Comparison of ENCODE assay signal across 9 mouse cellular contexts in genomic region chr11:75462865-75463336, GRCm38 (mm10). TPM values are rescaled to one million over a fixed set of nuclear protein-coding genes. Genes with fewer than 3 reads are reported as not detected.
A peak's percentile ranks its signal among the peaks of the same experiment; 100 is the strongest.
DNase-seq lines count a peak whose midpoint lies in the region; ATAC-seq lines count a peak whose summit lies in the region.
"Had no signal": no experiment of that assay in that cellular context is flagged by ENCODE, and none has a peak within 500 bp of the region (broad histone marks: within the 10 kb centered on the region; RNA-seq: fewer than 3 reads in every experiment).

No protein-coding gene starts in this region.

- peak overlapping the region; percentile 98; the same call in 1 of the 2 replicates for H3K4me2 ChIP-seq in forebrain, embryonic 15.5 days (replicated peaks)

- no peak overlapping the region for H3K27ac ChIP-seq in forebrain, embryonic 15.5 days (replicated peaks)
- peak overlapping the region; percentile 91 for H3K27ac ChIP-seq in hindbrain, embryonic 10.5 days

- peak; percentile 99 for DNase-seq in NIH3T3 (ENCODE audit: low read depth)
- DNase-seq in cerebellum, adult 11-12 months = peak; percentile 76
- DNase-seq in hindbrain, embryonic 10.5 days (ENCODE audit: low spot score) = peak; percentile 82
- DNase-seq in layer of hippocampus, postnatal 36 days = peak; percentile 62 to 67
- peak; percentile 90 to 94 for DNase-seq in lung, postnatal 4 days
- DNase-seq in right cerebral cortex, postnatal 14 days = peak; percentile 74
- DNase-seq in urinary bladder, postnatal 4 days (ENCODE audit: low spot score in 2 of 2) = peak; percentile 90 to 94

- peaks cover 8% of the 10 kb centered on the region; the same call in 1 of the 2 replicates for H3K36me3 ChIP-seq in forebrain, embryonic 15.5 days
- H3K36me3 ChIP-seq in hindbrain, embryonic 10.5 days = peaks cover 16% of the 10 kb centered on the region

- H3K4me3 ChIP-seq in forebrain, embryonic 15.5 days = peak overlapping the region; percentile 72; the same call in 1 of the 2 replicates
- H3K4me3 ChIP-seq in hindbrain, embryonic 10.5 days = peak overlapping the region; percentile 79

- peaks cover 29% of the 10 kb centered on the region for H3K4me1 ChIP-seq in forebrain, embryonic 15.5 days
- H3K4me1 ChIP-seq in hindbrain, embryonic 10.5 days (replicated peaks) = peaks cover 49% of the 10 kb centered on the region

- WGBS in forebrain, embryonic 15.5 days = 1% methylated on average over 9 of the region's 9 CpGs
- WGBS in hindbrain, embryonic 10.5 days = 5% methylated on average over 9 of the region's 9 CpGs

- no peak overlapping the region for H3K9ac ChIP-seq in forebrain, embryonic 15.5 days (replicated peaks)

- no peaks in the 10 kb centered on the region for H3K9me3 ChIP-seq in forebrain, embryonic 15.5 days
- peaks cover 4% of the 10 kb centered on the region for H3K9me3 ChIP-seq in hindbrain, embryonic 10.5 days

- no peaks in the 10 kb centered on the region for H3K27me3 ChIP-seq in forebrain, embryonic 15.5 days
- no peaks in the 10 kb centered on the region for H3K27me3 ChIP-seq in hindbrain, embryonic 10.5 days (ENCODE audit: insufficient read depth, poor library complexity, severe bottlenecking)

- no peak for ATAC-seq in forebrain, embryonic 15.5 days (replicated peaks)

RNA-seq across cellular contexts. Expression of gene Tlcd2, which starts 1.4 kb away (rescaled TPM):
- polyA plus RNA-seq in forebrain, embryonic 15.5 days (2015; fragmentation: Nextera tagmentation; extraction: Ambion mirVana) = 0.95 and 1.3 TPM in 2 replicates
- polyA plus RNA-seq in hindbrain, embryonic 10.5 days (2016; fragmentation: Nextera tagmentation; extraction: Ambion mirVana) = 11.7 and 12.4 TPM in 2 replicates
- under 1 TPM; 0.40 to 0.85 TPM for total RNA-seq in layer of hippocampus, postnatal 36 days (2021)

RNA-seq across cellular contexts. Expression of gene Wdr81, which starts 8.4 kb away (rescaled TPM):
- polyA plus RNA-seq in forebrain, embryonic 15.5 days (2015; fragmentation: Nextera tagmentation; extraction: Ambion mirVana) = 7.7 and 8.2 TPM in 2 replicates
- polyA plus RNA-seq in hindbrain, embryonic 10.5 days (2016; fragmentation: Nextera tagmentation; extraction: Ambion mirVana) = 7.7 and 8.6 TPM in 2 replicates
- total RNA-seq in layer of hippocampus, postnatal 36 days (2021) = 10 to 100 TPM; 20.6 to 22.6 TPM

RNA-seq across cellular contexts. Expression of gene Serpinf2, which starts 23.5 kb away (rescaled TPM):
- polyA plus RNA-seq in forebrain, embryonic 15.5 days (2015; fragmentation: Nextera tagmentation; extraction: Ambion mirVana) = 0.22 TPM in 1 of 2 replicates, not detected in the other
- polyA plus RNA-seq in hindbrain, embryonic 10.5 days (2016; fragmentation: Nextera tagmentation; extraction: Ambion mirVana) = 0.07 TPM in 1 of 2 replicates, not detected in the other
- under 1 TPM; 0.40 to 0.50 TPM for total RNA-seq in layer of hippocampus, postnatal 36 days (2021)
- total RNA-seq: left cerebral cortex, postnatal 10 days had no signal

RNA-seq across cellular contexts. Expression of gene Prpf8, which starts 23.7 kb away (rescaled TPM):
- 55.0 and 58.3 TPM in 2 replicates for polyA plus RNA-seq in forebrain, embryonic 15.5 days (2015; fragmentation: Nextera tagmentation; extraction: Ambion mirVana)
- 74.8 and 78.1 TPM in 2 replicates for polyA plus RNA-seq in hindbrain, embryonic 10.5 days (2016; fragmentation: Nextera tagmentation; extraction: Ambion mirVana)
- 100 to 1,000 TPM; 126 to 130 TPM for total RNA-seq in layer of hippocampus, postnatal 36 days (2021)

RNA-seq across cellular contexts. Expression of gene Serpinf1, which starts 40.4 kb away (rescaled TPM):
- 21.4 and 27.2 TPM in 2 replicates for polyA plus RNA-seq in forebrain, embryonic 15.5 days (2015; fragmentation: Nextera tagmentation; extraction: Ambion mirVana)
- polyA plus RNA-seq in hindbrain, embryonic 10.5 days (2016; fragmentation: Nextera tagmentation; extraction: Ambion mirVana) = 95.3 and 106 TPM in 2 replicates
- 10 to 100 TPM; 12.5 to 17.0 TPM for total RNA-seq in layer of hippocampus, postnatal 36 days (2021)
